Mouse (Mus musculus) T-helper 1 cell (primary cell): Measurements from ENCODE around the gene Cldn34c2.
"Not testable (repeated sequence)": the region's sequence is repeated elsewhere in the genome, so short reads cannot be mapped to it uniquely, and the experiment has no call there.

ENCODE experiments used
- in situ Hi-C: fragments of 300-600 bp; cut with MboI, MseI; formaldehyde crosslinking; loops from one replicate; pipeline ENCODE4 v1.15.1; 2025; ENCODE audit warnings: high pct_unique_total_duplicates

The Cldn34c2 gene

DNA sequence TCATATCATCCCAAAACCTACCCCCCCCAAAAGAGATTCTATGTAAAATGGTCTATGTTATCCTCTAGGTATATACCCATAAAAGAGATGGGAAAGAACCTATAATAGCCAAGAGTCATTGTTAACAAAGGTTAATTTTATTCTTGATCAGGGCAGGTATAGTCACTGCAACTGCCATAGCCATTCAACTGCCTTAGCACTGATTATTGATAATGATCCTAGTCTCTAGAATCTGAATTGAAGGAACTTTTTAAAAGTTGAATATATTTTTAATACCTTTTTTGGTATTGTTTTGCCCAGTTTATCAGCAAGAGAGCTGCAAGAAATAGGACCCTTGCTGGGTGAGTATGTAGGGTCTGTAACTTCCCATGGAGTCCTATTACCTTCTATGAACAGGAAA, at the start of gene Cldn34c2:
Gene Cldn34c2 (plus strand): TSS at position 301 of the 400 bp plus-strand sequence.
- in situ Hi-C loops = loop anchor here (25.0 kb wide), 1 partner anchor 469 kb away; the partner anchor contains the start of gene Cldn34c1

DNA sequence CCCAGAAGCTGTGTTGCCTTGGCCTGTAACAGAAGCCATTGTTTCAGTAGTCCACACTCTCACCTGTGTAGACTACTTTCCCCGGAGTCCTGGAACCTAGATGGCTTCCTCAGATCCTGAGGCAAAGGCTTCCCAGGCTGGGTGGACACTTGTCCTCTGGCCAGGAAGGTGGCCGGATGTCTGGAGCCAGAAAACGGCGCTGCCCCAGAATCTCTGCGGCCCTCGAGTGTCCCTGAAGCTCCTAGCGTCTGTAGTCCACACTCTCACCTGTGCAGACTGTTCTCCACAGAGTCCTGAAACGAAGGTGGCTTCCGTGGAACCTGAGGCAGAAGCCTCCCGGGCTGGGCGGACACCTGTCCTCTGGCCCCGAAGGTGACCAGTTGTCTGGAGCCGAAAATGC, 30.1 kb upstream of the Cldn34c2 start:
- in situ Hi-C loops = not testable (repeated sequence)

DNA sequence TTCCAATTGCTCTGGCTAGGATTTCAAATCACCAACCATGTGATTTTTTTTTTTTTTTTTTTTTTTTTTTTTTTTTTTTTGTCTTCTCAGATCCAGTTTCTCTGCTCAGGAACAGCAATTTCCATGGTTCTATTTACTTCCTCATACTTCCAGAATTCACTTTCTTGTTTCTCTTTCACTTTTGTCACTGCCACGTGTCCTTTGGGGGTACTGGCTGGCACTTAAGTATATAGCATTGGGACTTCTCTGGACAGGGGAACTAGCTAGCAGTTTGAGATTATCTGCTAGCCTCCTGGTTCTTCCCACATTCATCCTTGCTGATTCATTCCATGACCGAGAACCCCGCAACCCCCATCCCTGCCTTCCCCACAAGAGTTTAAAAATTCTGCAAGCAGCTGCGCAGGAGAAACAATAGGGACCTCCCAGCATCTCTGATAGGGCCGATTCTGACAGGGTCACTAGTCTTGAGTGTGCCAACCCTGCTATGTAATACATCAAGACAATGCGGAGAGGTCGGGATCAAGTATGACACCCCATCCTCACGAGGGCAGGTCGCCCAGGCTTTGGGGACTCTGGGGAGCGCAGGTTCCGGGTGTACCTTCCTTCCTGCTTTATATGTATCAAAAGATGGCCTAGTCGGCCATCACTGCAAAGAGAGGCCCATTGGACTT, 30.8 kb downstream of the Cldn34c2 start:
- in situ Hi-C loops = not testable (repeated sequence)
